Mouse (Mus musculus) limb, embryonic 14.5 days (tissue): ENCODE results near the gene Rpl22. TPM values are rescaled to one million over a fixed set of nuclear protein-coding genes. Genes with fewer than 3 reads are reported as not detected.

Experiments
- ATAC-seq: fragments of 200-750 bp; cut with Nextera tagmentation; 2 replicates; pipeline ENCODE4 v1.8.0; 2017; ENCODE audit warnings: low read depth, moderate number of reproducible peaks, moderate TSS enrichment; ENCODE audit not compliant: low FRiP score
- DNase-seq: peaks from one replicate; pipeline ENCODE4 v3.0.0-alpha.2; 2015; ENCODE audit warnings: low spot score
- H3K27ac ChIP-seq: fragments of 300-500 bp; sonication (generic); replicated peaks from 2 replicates; pipeline ENCODE4 v1.5.1; 2014; ENCODE audit warnings: low read depth, mild to moderate bottlenecking, low read length, moderate library complexity, mixed read lengths
- H3K27me3 ChIP-seq: fragments of 300-500 bp; sonication (generic); 2 replicates; pipeline ENCODE4 v1.6.1; 2014; ENCODE audit warnings: low read length, mixed read lengths; ENCODE audit not compliant: control insufficient read depth, insufficient read depth
- H3K36me3 ChIP-seq: fragments of 300-500 bp; sonication (generic); 2 replicates; pipeline ENCODE4 v1.6.1; 2014; ENCODE audit warnings: mild to moderate bottlenecking, low read length, moderate library complexity, mixed read lengths; ENCODE audit not compliant: control insufficient read depth, insufficient read depth
- H3K4me1 ChIP-seq: fragments of 300-500 bp; sonication (generic); 2 replicates; pipeline ENCODE4 v1.6.1; 2014; ENCODE audit warnings: antibody characterized with exemption, low read length, mixed read lengths; ENCODE audit not compliant: control insufficient read depth, insufficient read depth
- H3K4me2 ChIP-seq: fragments of 300-500 bp; sonication (generic); replicated peaks from 2 replicates; pipeline ENCODE4 v1.6.1; 2014; ENCODE audit warnings: low read depth, mild to moderate bottlenecking, low read length, moderate library complexity; ENCODE audit not compliant: severe bottlenecking
- H3K4me3 ChIP-seq: fragments of 300-500 bp; sonication (generic); replicated peaks from 2 replicates; pipeline ENCODE4 v1.5.1; 2014; ENCODE audit warnings: low read length
- H3K9ac ChIP-seq: fragments of 300-500 bp; sonication (generic); 2 replicates; pipeline ENCODE4 v1.6.1; 2014; ENCODE audit warnings: mild to moderate bottlenecking, low read depth, low read length, moderate library complexity; ENCODE audit not compliant: severe bottlenecking
- H3K9me3 ChIP-seq: fragments of 300-500 bp; sonication (generic); 2 replicates; pipeline ENCODE4 v1.6.1; 2016; ENCODE audit warnings: low read length; ENCODE audit not compliant: control insufficient read depth
- POLR2A ChIP-seq: fragments of 200-500 bp; IDR thresholded peaks from 2 replicates; pipeline ENCODE4 v1.8.0; 2012; ENCODE audit warnings: inconsistent platforms, mild to moderate bottlenecking, moderate library complexity, borderline replicate concordance; ENCODE audit not compliant: insufficient read depth, insufficient read length; ENCODE audit errors: extremely low read depth
- WGBS: fragments of 180-500 bp; shearing (Covaris S2); extraction: QIAGEN DNeasy Blood & Tissue Kit; methylation state at CpG from one replicate; pipeline ENCODE4 v1.1.7; 2014; 5-methylcytosine and 5-hydroxymethylcytosine counted together
- polyA plus RNA-seq, 2 experiments: library from polyadenylated mRNA; depleted of rRNA in 1 of 2; stranded (reverse) in 1 of 2; unstranded in 1 of 2; fragments of >200 nt; fragmentation: Nextera tagmentation in 1 of 2; extraction: Ambion mirVana in 1 of 2; gene quantifications; 2 replicates each; pipeline versions ENCODE4 v1.2.1 to v1.2.3; 2012 to 2014

Gene Rpl22
- polyA plus RNA-seq, 2 experiments: 460 to 760 TPM

GRCm38 (mm10) chr4:152328691-152329090, 3.1 kb downstream of the Rpl22 start:
- no peak for TF ChIP-seq POLR2A
- Histone ChIP-seq H3K9me3 (no peaks in the 10 kb centered on the region), H3K4me2 (no peak overlapping the region), H3K4me1 (peaks cover 10% of the 10 kb centered on the region), H3K27me3 (no peaks in the 10 kb centered on the region), H3K36me3 (peaks cover 57% of the 10 kb centered on the region), H3K9ac (no peak overlapping the region), H3K27ac (no peak overlapping the region), H3K4me3 (no peak overlapping the region)
- DNase-seq (no peak), ATAC-seq (no peak)
- 77% methylated on average over 6 of the region's 6 CpGs for WGBS

GRCm38 (mm10) chr4:152332952-152333351, 7.4 kb downstream of the Rpl22 start:
- no peaks in the 10 kb centered on the region for H3K4me1 ChIP-seq
- H3K4me3 ChIP-seq: no peak overlapping the region
- no peaks in the 10 kb centered on the region for H3K27me3 ChIP-seq
- 55% methylated on average over 2 of the region's 2 CpGs for WGBS
- peaks cover 70% of the 10 kb centered on the region for H3K36me3 ChIP-seq
- no peak overlapping the region for H3K9ac ChIP-seq
- no peaks in the 10 kb centered on the region for H3K9me3 ChIP-seq
- TF ChIP-seq POLR2A: no peak
- peak; percentile 74 for DNase-seq
- H3K4me2 ChIP-seq: no peak overlapping the region
- ATAC-seq: peak; percentile 56; the same call in 1 of the 2 replicates
- no peak overlapping the region for H3K27ac ChIP-seq

- H3K27me3 ChIP-seq: peaks cover 5% of the 10 kb centered on the region
- no peak overlapping the region for H3K27ac ChIP-seq
- no peak for ATAC-seq
- H3K9ac ChIP-seq: no peak overlapping the region
- no peak for TF ChIP-seq POLR2A
- 96% methylated on average over 12 of the region's 12 CpGs for WGBS
- H3K36me3 ChIP-seq: peaks cover 68% of the 10 kb centered on the region
- no peak overlapping the region for H3K4me3 ChIP-seq
- no peak overlapping the region for H3K4me2 ChIP-seq
- H3K9me3 ChIP-seq: no peaks in the 10 kb centered on the region
- no peak for DNase-seq
- no peaks in the 10 kb centered on the region for H3K4me1 ChIP-seq
Observed at GRCm38 (mm10) chr4:152333587-152333986, 8.0 kb downstream of the Rpl22 start.

GRCm38 (mm10) chr4:152337772-152338171, 12.2 kb downstream of the Rpl22 start:
- H3K4me3 ChIP-seq: no peak overlapping the region
- H3K27me3 ChIP-seq: peaks cover 33% of the 10 kb centered on the region
- TF ChIP-seq POLR2A: no peak
- ATAC-seq: no peak
- no peak overlapping the region for H3K9ac ChIP-seq
- 21% methylated on average over 6 of the region's 6 CpGs for WGBS
- DNase-seq: no peak
- no peak overlapping the region for H3K27ac ChIP-seq
- no peak overlapping the region for H3K4me2 ChIP-seq
- peaks cover 8% of the 10 kb centered on the region for H3K4me1 ChIP-seq
- no peaks in the 10 kb centered on the region for H3K9me3 ChIP-seq
- peaks cover 26% of the 10 kb centered on the region for H3K36me3 ChIP-seq

- 1% methylated on average over 46 of the region's 120 CpGs for WGBS
- peak within 1 kb of the TSS; percentile 56 for H3K4me3 ChIP-seq
- peak within 1 kb of the TSS; percentile 100 for H3K4me2 ChIP-seq
- peaks cover 18% of the 10 kb centered on the region for H3K36me3 ChIP-seq
- H3K9ac ChIP-seq: peak within 1 kb of the TSS; percentile 56
- DNase-seq (no peak), ATAC-seq (no peak)
- H3K27ac ChIP-seq: no peak within 1 kb of the TSS
- no peaks in the 10 kb centered on the region for H3K9me3 ChIP-seq
- TF ChIP-seq POLR2A: no peak
- H3K27me3 ChIP-seq: peaks cover 33% of the 10 kb centered on the region
- H3K4me1 ChIP-seq: peaks cover 8% of the 10 kb centered on the region
Observed at GRCm38 (mm10) chr4:152338419-152339292, 13.1 kb downstream of the Rpl22 start, which contains the start of gene Chd5. Gene Chd5 (plus strand): TSS chr4:152338651.
